Mouse (Mus musculus) kidney, embryonic 15.5 days (tissue): Measurements from ENCODE around the gene Pheta1. TPM values are rescaled to one million over a fixed set of nuclear protein-coding genes. Genes with fewer than 3 reads are reported as not detected.

ENCODE experiments used
- ATAC-seq: fragments of 200-750 bp; cut with Nextera tagmentation; replicated peaks from 2 replicates; pipeline ENCODE4 v1.8.0; 2017; ENCODE audit warnings: moderate TSS enrichment; ENCODE audit not compliant: low FRiP score
- H3K27ac ChIP-seq: fragments of 300-500 bp; sonication (generic); 2 replicates; pipeline ENCODE4 v1.5.1; 2015; ENCODE audit warnings: mild to moderate bottlenecking, inconsistent platforms
- H3K27me3 ChIP-seq: fragments of 300-500 bp; sonication (generic); 2 replicates; pipeline ENCODE4 v1.6.1; 2015; ENCODE audit warnings: inconsistent platforms
- H3K36me3 ChIP-seq: fragments of 300-500 bp; sonication (generic); 2 replicates; pipeline ENCODE4 v1.6.1; 2015; ENCODE audit warnings: inconsistent platforms
- H3K4me1 ChIP-seq: fragments of 300-500 bp; sonication (generic); 2 replicates; pipeline ENCODE4 v1.6.1; 2015; ENCODE audit warnings: inconsistent platforms
- H3K4me2 ChIP-seq: fragments of 300-500 bp; sonication (generic); 2 replicates; pipeline ENCODE4 v1.6.1; 2015; ENCODE audit warnings: moderate library complexity, mild to moderate bottlenecking, inconsistent platforms
- H3K4me3 ChIP-seq: fragments of 300-500 bp; sonication (generic); replicated peaks from 2 replicates; pipeline ENCODE4 v1.5.1; 2015; ENCODE audit warnings: mild to moderate bottlenecking, inconsistent platforms
- H3K9ac ChIP-seq: fragments of 300-500 bp; sonication (generic); 2 replicates; pipeline ENCODE4 v1.6.1; 2015; ENCODE audit warnings: mild to moderate bottlenecking, inconsistent platforms
- H3K9me3 ChIP-seq: fragments of 300-500 bp; sonication (generic); replicated peaks from 2 replicates; pipeline ENCODE4 v1.6.1; 2016; ENCODE audit warnings: inconsistent platforms
- WGBS: fragments of 180-500 bp; shearing (Covaris S2); methylation state at CpG from one replicate; pipeline ENCODE4 v1.1.7; 2015; ENCODE audit warnings: mixed read lengths; 5-methylcytosine and 5-hydroxymethylcytosine counted together
- polyA plus RNA-seq: library from polyadenylated mRNA; unstranded; fragments of >200 nt; fragmentation: Nextera tagmentation; extraction: Ambion mirVana; gene quantifications from 2 replicates; pipeline ENCODE4 v1.2.1, GENCODE M21; 2015

The Pheta1 gene
- polyA plus RNA-seq, 1 experiment from 2014 or later, result 29.0 TPM

- no peaks in the 10 kb centered on the region for H3K9me3 ChIP-seq
- no peaks in the 10 kb centered on the region for H3K27me3 ChIP-seq
- H3K36me3 ChIP-seq, result peaks cover 17% of the 10 kb centered on the region
- no peaks in the 10 kb centered on the region for H3K4me1 ChIP-seq
- H3K27ac ChIP-seq, result no peak overlapping the region
- no peak overlapping the region for H3K9ac ChIP-seq
- ATAC-seq, result no peak
- no peak overlapping the region for H3K4me2 ChIP-seq
- WGBS, result 85% methylated on average over 13 of the region's 13 CpGs
- H3K4me3 ChIP-seq, result no peak overlapping the region
Measured at GRCm38 (mm10) chr5:121871515-121872030, 22.8 kb downstream of the Pheta1 start.

- Histone ChIP-seq H3K4me1 (no peaks in the 10 kb centered on the region), H3K4me2 (no peak overlapping the region), H3K9me3 (no peaks in the 10 kb centered on the region), H3K4me3 (no peak overlapping the region), H3K9ac (no peak overlapping the region), H3K27ac (no peak overlapping the region), H3K27me3 (no peaks in the 10 kb centered on the region), H3K36me3 (peaks cover 19% of the 10 kb centered on the region)
- ATAC-seq, result no peak
- 8% methylated on average over 4 of the region's 4 CpGs for WGBS
Measured at GRCm38 (mm10) chr5:121872158-121872557, 23.4 kb downstream of the Pheta1 start.

GRCm38 (mm10) chr5:121875041-121875440 lies 26.3 kb downstream of the Pheta1 start:
- H3K27ac ChIP-seq, result no peak overlapping the region
- H3K4me3 ChIP-seq, result no peak overlapping the region
- H3K4me2 ChIP-seq, result no peak overlapping the region
- no peaks in the 10 kb centered on the region for H3K4me1 ChIP-seq
- H3K9me3 ChIP-seq, result no peaks in the 10 kb centered on the region
- H3K27me3 ChIP-seq, result no peaks in the 10 kb centered on the region
- no peak for ATAC-seq
- H3K9ac ChIP-seq, result no peak overlapping the region
- 88% methylated on average over 12 of the region's 12 CpGs for WGBS
- peaks cover 14% of the 10 kb centered on the region; the same call in 1 of the 2 replicates for H3K36me3 ChIP-seq

DNA sequence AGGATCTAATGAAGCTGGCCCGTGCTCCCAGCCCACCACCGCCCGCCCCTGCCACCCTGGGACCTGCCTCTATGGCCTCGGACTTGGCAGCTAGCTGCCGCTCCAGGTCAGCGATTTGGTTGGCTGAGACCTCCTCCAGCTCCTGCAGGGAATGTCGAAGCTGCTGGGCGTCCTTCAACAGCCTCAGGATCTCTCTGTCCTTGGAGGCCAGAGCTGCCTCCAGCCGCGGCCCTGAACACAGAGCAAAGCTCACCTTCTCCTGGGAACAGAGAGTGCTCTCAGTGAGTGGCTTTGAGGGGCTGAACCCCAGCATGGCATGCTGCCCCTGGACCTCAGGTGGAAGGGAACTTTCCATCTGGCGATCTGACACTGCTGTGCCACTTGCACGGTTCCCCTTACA lies 28.1 kb downstream of the Pheta1 start:
- peaks cover 14% of the 10 kb centered on the region; the same call in 1 of the 2 replicates for H3K36me3 ChIP-seq
- no peak overlapping the region for H3K4me2 ChIP-seq
- no peaks in the 10 kb centered on the region for H3K4me1 ChIP-seq
- no peak overlapping the region for H3K9ac ChIP-seq
- 86% methylated on average over 12 of the region's 12 CpGs for WGBS
- H3K27me3 ChIP-seq, result no peaks in the 10 kb centered on the region
- no peaks in the 10 kb centered on the region for H3K9me3 ChIP-seq
- H3K4me3 ChIP-seq, result no peak overlapping the region
- no peak for ATAC-seq
- H3K27ac ChIP-seq, result no peak overlapping the region

GRCm38 (mm10) chr5:121878703-121879102 lies 29.9 kb downstream of the Pheta1 start:
- Histone ChIP-seq H3K27ac (no peak overlapping the region), H3K4me3 (no peak overlapping the region), H3K4me1 (peaks cover 3% of the 10 kb centered on the region; the same call in 1 of the 2 replicates), H3K9me3 (no peaks in the 10 kb centered on the region), H3K27me3 (no peaks in the 10 kb centered on the region), H3K36me3 (peaks cover 14% of the 10 kb centered on the region; the same call in 1 of the 2 replicates), H3K4me2 (no peak overlapping the region), H3K9ac (no peak overlapping the region)
- no peak for ATAC-seq
- 86% methylated on average over 17 of the region's 17 CpGs for WGBS

DNA sequence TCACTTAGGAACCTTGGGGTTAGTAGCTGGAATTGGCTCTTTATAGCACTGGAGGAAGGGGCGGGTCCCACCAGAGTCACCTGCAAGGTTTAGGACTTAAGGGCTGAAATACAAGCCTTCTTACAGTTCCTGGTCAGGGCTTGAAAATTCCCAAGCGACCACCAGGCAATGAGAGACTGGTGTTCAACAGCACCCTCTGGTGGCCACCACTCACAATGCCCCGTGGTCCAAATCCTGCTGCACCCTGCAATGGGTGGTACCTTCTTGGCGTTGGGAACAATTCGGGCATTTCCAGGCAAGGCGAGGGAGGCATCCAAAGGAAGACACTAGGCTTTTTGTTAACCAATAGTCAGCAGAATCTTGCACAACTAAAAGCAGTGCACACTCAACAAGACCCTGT lies 30.4 kb downstream of the Pheta1 start:
- no peak overlapping the region for H3K4me2 ChIP-seq
- ATAC-seq, result no peak
- H3K4me1 ChIP-seq, result peaks cover 5% of the 10 kb centered on the region; the same call in 1 of the 2 replicates
- no peaks in the 10 kb centered on the region for H3K9me3 ChIP-seq
- H3K27me3 ChIP-seq, result no peaks in the 10 kb centered on the region
- H3K4me3 ChIP-seq, result no peak overlapping the region
- H3K27ac ChIP-seq, result no peak overlapping the region
- WGBS, result 64% methylated on average over 6 of the region's 6 CpGs
- peaks cover 14% of the 10 kb centered on the region; the same call in 1 of the 2 replicates for H3K36me3 ChIP-seq
- no peak overlapping the region for H3K9ac ChIP-seq

- WGBS, result 71% methylated on average over 8 of the region's 8 CpGs
- Histone ChIP-seq H3K9me3 (no peaks in the 10 kb centered on the region; the same call in 1 of the 2 replicates), H3K4me2 (no peak overlapping the region), H3K4me1 (peaks cover 5% of the 10 kb centered on the region; the same call in 1 of the 2 replicates), H3K36me3 (peaks cover 13% of the 10 kb centered on the region; the same call in 1 of the 2 replicates), H3K4me3 (no peak overlapping the region), H3K27me3 (no peaks in the 10 kb centered on the region), H3K9ac (no peak overlapping the region), H3K27ac (no peak overlapping the region)
- ATAC-seq, result no peak
Measured at GRCm38 (mm10) chr5:121883356-121883755, 34.6 kb downstream of the Pheta1 start.

GRCm38 (mm10) chr5:121889375-121889774 lies 40.6 kb downstream of the Pheta1 start:
- ATAC-seq, result no peak
- Histone ChIP-seq H3K4me3 (no peak overlapping the region), H3K9me3 (no peaks in the 10 kb centered on the region; the same call in 1 of the 2 replicates), H3K27me3 (no peaks in the 10 kb centered on the region), H3K4me1 (peaks cover 15% of the 10 kb centered on the region), H3K4me2 (no peak overlapping the region), H3K36me3 (peaks cover 8% of the 10 kb centered on the region; the same call in 1 of the 2 replicates), H3K9ac (no peak overlapping the region), H3K27ac (no peak overlapping the region)
- WGBS, result 36% methylated on average over 13 of the region's 13 CpGs

- Histone ChIP-seq H3K4me3 (no peak overlapping the region), H3K36me3 (peaks cover 8% of the 10 kb centered on the region; the same call in 1 of the 2 replicates), H3K27ac (no peak overlapping the region), H3K9ac (no peak overlapping the region), H3K4me2 (no peak overlapping the region), H3K27me3 (0 out of 2 replicates have a peak, but pooled peaks cover 2% of the 10 kb centered on the region), H3K4me1 (peaks cover 17% of the 10 kb centered on the region), H3K9me3 (no peaks in the 10 kb centered on the region; the same call in 1 of the 2 replicates)
- 30% methylated on average over 9 of the region's 9 CpGs for WGBS
- no peak for ATAC-seq
Measured at GRCm38 (mm10) chr5:121889819-121890362, 41.1 kb downstream of the Pheta1 start.

DNA sequence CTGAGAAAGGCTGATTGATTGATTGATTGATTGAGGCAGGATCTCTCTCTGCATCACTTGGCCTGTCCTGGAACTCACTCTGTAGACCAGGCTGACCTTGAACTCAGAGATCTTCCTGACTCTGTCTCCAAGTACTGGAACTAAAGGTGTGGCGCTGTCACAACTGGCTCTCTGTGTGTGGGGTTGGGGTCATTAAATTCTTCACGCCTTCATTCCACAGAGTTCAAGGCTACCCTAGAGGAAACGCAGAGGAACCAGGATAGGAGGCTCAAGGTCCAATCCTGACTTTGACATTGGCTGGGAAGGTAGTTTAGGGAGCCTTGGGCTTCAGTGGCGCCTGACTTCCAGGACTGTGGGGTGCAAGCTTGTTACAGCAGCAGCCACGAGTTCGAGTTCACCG lies 42.1 kb downstream of the Pheta1 start:
- Histone ChIP-seq H3K4me1 (peaks cover 28% of the 10 kb centered on the region), H3K36me3 (peaks cover 5% of the 10 kb centered on the region; the same call in 1 of the 2 replicates), H3K4me2 (no peak overlapping the region), H3K27me3 (0 out of 2 replicates have a peak, but pooled peaks cover 4% of the 10 kb centered on the region), H3K9me3 (no peaks in the 10 kb centered on the region; the same call in 1 of the 2 replicates), H3K9ac (no peak overlapping the region), H3K4me3 (no peak overlapping the region), H3K27ac (no peak overlapping the region)
- 89% methylated on average over 7 of the region's 7 CpGs for WGBS
- no peak for ATAC-seq

- 84% methylated on average over 14 of the region's 14 CpGs for WGBS
- H3K27ac ChIP-seq, result no peak overlapping the region
- H3K4me1 ChIP-seq, result peaks cover 29% of the 10 kb centered on the region
- H3K9me3 ChIP-seq, result no peaks in the 10 kb centered on the region; the same call in 1 of the 2 replicates
- peaks cover 11% of the 10 kb centered on the region; the same call in 1 of the 2 replicates for H3K27me3 ChIP-seq
- no peaks in the 10 kb centered on the region for H3K36me3 ChIP-seq
- no peak overlapping the region for H3K4me2 ChIP-seq
- no peak overlapping the region for H3K4me3 ChIP-seq
- no peak overlapping the region for H3K9ac ChIP-seq
- no peak for ATAC-seq
Measured at GRCm38 (mm10) chr5:121892281-121892680, 43.5 kb downstream of the Pheta1 start.

DNA sequence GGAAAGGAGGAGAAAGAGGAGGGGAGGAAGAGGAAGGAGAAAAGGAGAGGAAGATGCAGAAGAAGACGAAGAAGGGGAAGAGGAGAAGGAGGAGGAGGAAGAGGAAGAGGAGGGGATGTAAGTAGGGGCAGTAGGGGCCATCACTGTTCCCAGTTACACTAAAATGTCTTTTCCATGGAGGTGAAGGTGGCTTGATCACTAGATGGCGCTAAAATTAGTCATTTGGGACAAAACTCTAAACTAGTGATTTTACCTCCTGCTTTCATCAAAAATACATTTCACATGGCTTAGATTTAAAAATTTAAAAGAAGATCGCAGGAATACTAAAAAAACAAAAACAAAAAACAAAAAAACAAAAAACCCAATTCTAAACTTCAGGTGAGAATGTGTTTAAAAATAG lies 44.8 kb downstream of the Pheta1 start:
- Histone ChIP-seq H3K36me3 (no peaks in the 10 kb centered on the region), H3K9ac (no peak overlapping the region), H3K4me2 (no peak overlapping the region), H3K4me3 (no peak overlapping the region), H3K4me1 (peaks cover 29% of the 10 kb centered on the region), H3K27ac (no peak overlapping the region), H3K27me3 (peaks cover 11% of the 10 kb centered on the region; the same call in 1 of the 2 replicates), H3K9me3 (no peaks in the 10 kb centered on the region)
- ATAC-seq, result no peak
- 39% methylated on average over 3 of the region's 3 CpGs for WGBS
